Mouse (Mus musculus): ENCODE results near the gene Xk.
"Not testable (repeated sequence)": the region's sequence is repeated elsewhere in the genome, so short reads cannot be mapped to it uniquely, and the experiment has no call there.

Gene Xk

DNA sequence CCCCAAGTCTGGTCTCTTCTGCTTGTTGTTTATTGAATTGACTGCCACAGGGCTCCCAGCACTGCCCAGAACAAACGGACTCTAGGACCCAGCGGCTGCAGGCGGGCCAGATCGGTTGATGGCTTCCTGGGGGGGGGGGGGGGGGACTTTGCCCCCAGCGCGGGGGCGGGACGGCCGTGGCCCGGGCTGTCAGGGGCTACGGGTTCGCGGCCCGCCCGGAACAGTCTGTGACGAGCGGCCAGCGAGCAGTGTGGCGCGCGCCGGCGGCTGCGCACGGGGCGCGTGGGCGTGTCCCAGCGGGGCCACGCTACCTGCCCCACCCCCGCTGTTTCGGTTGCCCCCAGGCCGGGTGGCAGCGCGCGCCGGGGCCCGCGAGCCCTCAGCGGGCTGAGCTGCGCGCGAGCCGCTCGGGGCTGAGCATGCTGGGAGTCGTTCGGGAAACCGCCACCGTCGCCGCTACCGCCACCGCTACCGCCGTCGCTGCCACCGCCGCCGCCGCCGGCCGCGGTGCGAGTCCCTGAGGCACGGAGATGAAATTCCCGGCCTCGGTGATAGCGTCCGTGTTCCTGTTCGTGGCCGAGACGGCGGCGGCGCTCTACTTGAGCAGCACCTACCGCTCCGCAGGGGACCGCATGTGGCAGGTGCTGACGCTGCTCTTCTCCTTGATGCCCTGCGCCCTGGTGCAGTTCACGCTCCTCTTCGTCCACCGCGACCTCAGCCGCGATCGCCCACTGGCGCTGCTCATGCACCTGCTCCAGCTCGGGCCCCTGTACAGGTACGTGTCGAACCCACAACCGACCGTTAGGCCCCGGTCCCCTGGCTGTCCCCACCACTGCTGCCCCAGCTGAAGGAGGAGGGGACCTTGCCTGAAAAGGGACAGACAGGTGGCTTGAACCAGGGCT is at the start of gene Xk:
Gene Xk, plus strand, starts transcription at position 297 of the 902 bp plus-strand sequence.
- no peak for DNase-seq (ENCODE audit: low spot score)

- DNase-seq (ENCODE audit: low spot score) = no peak
Measured at GRCm38 (mm10) chrX:9227105-9227504, 45.5 kb upstream of the Xk start.

DNA sequence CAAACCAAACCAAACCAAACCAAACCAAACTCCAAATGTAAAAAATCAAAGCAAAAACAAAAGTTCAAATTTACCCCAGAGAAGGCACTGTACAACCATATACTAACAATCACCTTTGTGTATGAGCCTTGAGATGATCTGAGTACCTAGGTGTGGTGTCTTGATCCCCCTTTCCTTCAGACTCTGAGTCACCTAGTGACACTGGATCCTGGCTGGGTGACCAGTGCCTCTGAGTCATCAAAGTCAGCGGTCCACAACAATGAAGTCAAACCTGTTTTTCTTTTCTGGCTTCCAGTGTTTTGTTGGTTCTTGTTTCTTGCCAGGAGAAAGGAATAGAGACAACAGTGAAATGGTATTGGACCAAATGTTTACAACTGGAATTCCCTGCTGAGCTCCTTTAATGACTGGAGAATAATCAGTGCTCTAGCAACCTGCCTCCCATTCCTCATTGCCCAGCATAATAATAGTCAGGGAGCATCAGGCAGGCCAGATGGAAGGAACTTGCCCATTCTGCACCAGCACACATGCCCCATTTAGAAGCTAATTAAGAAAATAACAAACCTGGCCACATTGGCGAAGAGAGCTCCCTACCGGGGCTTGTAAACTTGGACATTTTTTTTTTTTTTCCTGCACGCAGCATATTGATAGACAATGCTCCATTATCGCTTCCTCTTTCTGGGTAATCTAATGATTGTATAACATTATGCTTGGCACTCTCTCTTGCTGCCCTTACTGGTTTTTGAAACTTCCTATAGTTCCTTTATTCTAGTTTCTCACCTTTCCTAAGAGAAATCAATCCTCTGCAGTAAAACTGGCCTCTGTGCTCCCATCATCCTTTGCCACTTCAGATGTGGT is 31.6 kb upstream of the Xk start:
- no peak for DNase-seq (ENCODE audit: low spot score)

DNA sequence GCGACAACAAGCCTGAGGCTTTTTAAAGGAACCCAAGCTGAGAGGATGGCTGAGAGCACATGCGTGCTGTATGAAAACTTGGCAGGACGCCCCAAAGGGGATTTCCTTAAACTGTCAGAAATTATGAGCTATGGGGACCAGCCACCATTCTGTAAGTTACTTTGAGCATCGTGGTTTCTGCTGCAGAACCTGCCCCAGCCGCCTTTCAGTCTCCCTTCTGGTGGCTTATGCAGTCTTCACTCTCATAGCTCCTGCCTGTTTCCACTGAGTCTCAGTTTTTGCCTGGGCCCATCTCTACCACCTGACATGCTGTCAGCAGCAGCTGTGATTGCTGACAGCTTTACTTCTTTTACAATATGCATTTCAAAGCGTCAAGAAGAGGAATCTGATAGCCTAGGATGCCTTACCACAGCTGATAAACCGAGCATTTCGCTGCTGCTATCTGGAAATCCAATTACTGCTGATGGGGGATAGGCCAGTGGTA is 29.1 kb upstream of the Xk start:
- DNase-seq (ENCODE audit: low spot score) = no peak

GRCm38 (mm10) chrX:9244603-9245336 is 27.8 kb upstream of the Xk start:
- no peak for DNase-seq (ENCODE audit: low spot score)

DNA sequence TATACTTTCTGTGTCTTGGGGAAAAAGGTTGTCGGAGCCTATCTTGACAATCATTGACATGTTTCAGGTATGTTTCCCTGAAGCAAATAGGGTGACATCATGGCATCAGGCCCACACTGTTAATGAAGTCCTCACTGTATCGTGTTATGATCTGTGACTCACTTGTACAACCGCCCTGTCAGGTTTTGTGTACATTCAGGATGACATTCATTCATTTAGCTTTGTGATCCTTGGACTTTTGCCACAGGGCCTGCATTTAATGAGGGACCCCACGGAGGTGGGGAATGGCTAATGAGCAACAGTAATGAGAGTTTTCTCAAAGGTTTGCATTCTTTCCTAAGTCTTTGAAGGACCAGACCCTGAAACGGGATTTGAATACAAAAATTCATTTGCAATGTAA is 23.6 kb upstream of the Xk start:
- no peak for DNase-seq (ENCODE audit: low spot score)

GRCm38 (mm10) chrX:9253990-9254389 is 18.6 kb upstream of the Xk start:
- no peak for DNase-seq (ENCODE audit: low spot score)

DNA sequence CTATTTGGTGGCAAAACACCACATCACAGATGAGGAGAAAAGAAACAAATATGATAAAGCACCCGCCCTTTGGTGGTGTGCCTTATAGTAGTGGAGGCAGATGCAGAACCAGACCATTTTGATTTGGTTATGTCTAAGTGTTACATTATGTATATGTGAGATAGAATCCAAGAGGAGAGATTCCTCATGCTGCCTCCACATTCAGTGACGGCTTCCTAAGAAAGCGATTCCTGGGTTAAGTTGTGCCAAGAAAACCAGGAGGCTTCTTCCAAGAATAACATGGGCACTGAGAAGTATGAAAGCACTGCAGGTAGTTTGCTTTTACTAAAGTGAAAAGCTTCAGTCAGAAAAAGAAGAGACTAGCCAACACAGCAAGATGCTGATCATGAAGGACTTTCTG is 17.7 kb upstream of the Xk start:
- no peak for DNase-seq (ENCODE audit: low spot score)

DNA sequence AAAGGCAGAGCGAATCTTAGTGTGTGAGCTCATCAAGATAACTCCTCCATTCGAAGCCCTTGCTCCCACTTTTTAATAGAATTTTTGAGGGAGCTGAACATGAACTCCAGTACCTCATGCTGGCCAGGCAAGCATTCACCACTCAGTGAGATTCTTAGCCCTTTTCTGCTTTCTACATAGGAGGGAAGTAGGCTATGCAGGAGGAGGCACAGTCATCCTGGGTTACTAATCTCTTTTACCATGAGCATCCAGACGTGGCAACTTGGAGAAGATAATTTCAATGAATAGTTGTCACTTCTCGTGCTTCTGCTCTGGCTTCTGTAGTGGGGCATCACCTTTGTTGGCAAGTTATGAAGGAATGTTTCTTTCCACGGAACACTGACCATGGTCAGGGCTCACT is 15.8 kb upstream of the Xk start, which contains the start of gene Gm14862:
Gene Gm14862, minus strand, starts transcription at position 134 of the 400 bp plus-strand sequence.
- no peak for DNase-seq (ENCODE audit: low spot score)

DNA sequence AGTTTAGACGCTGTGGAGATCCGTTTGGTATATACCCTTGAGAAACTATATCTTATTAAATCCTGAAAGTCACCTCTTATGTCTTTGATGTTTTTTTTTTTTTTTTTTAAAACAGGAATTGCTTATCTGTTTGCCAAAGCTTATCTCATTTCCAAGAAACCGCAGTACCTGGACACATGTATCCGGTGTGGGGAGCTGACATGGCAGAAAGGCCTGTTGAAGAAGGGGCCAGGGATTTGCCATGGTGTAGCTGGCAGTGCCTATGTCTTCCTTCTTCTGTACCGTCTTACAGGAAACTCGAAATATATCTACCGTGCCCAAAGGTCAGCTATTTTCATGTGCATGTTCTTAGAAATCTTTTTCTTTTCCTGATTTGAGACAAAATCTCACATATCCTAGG is 14.7 kb upstream of the Xk start:
- no peak for DNase-seq (ENCODE audit: low spot score)

GRCm38 (mm10) chrX:9259267-9259666 is 13.3 kb upstream of the Xk start:
- no peak for DNase-seq (ENCODE audit: low spot score)

- no peak for DNase-seq (ENCODE audit: low spot score)
Measured at GRCm38 (mm10) chrX:9271112-9271511, 1.4 kb upstream of the Xk start.

- no peak for DNase-seq (ENCODE audit: low spot score)
Measured at GRCm38 (mm10) chrX:9271947-9272459, 553 bp upstream of the Xk start.

GRCm38 (mm10) chrX:9273377-9274002 is 934 bp downstream of the Xk start:
- no peak for DNase-seq (ENCODE audit: low spot score)

DNA sequence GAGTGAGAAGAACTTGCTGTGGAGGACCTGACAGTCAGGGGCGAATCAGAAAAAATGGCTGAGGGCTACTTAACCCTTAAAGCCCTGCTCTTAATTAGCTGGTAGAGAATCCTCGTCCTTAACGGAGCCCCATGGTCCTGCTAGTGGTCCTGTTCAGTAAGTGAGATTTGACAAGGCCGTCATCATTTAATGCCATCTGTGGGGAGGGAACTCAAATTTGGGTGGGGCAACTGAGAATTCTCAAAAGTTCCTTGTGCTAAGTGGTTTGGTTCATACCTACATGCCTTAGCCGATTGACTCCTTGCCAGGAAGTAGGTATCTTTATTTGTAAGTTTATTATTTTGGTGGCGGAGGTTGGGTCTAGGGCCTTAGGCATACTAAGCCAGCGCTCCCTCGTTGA is 1.8 kb downstream of the Xk start:
- no peak for DNase-seq (ENCODE audit: low spot score)

- DNase-seq (ENCODE audit: low spot score) = not testable (repeated sequence)
Measured at GRCm38 (mm10) chrX:9283464-9283863, 10.9 kb downstream of the Xk start, which contains the start of gene H2al1m. Gene H2al1m (plus strand): TSS chrX:9283764.

- not testable (repeated sequence) for DNase-seq (ENCODE audit: low spot score)
Measured at GRCm38 (mm10) chrX:9293140-9293829, 20.7 kb downstream of the Xk start.

DNA sequence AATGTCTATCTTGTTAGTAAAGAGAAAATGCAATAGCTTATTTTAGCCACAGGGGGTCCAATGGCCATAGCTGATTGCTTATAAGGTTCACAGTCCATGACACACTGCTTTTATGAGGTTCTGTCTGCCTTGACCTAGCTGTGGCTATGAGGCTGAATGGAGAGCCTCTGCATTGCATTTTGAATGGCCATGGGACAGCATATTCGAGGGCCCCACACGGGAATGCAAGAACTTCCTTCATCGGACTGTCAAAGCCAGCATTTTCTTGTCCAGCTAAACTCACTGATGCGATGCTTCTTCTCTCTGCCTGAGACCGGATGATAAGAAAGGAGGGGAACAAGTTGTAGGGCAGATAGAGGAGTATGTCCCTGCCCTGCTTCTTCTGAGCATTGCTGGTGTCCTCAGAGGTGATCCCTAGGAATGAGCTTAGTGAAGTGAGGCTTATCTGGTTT is 25.9 kb downstream of the Xk start:
- no peak for DNase-seq (ENCODE audit: low spot score)

GRCm38 (mm10) chrX:9302791-9303190 is 30.2 kb downstream of the Xk start:
- DNase-seq (ENCODE audit: low spot score) = no peak

GRCm38 (mm10) chrX:9303455-9303854 is 30.9 kb downstream of the Xk start:
- no peak for DNase-seq (ENCODE audit: low spot score)

GRCm38 (mm10) chrX:9316457-9316856 is 43.9 kb downstream of the Xk start:
- not testable (repeated sequence) for DNase-seq (ENCODE audit: low spot score)

Data from MN1 (cell line).